ENCODE assay signal across 10 mouse cellular contexts in genomic region chr9:57942039-57942438, GRCm38 (mm10). TPM values are rescaled to one million over a fixed set of nuclear protein-coding genes. Genes with fewer than 3 reads are reported as not detected.
A peak's percentile ranks its signal among the peaks of the same experiment; 100 is the strongest.
DNase-seq lines count a peak whose midpoint lies in the region; ATAC-seq and TF ChIP-seq lines count a peak whose summit lies in the region.
"Had no signal": no experiment of that assay in that cellular context is flagged by ENCODE, and none has a peak within 500 bp of the region (broad histone marks: within the 10 kb centered on the region; RNA-seq: fewer than 3 reads in every experiment).

No protein-coding gene starts in this region.

- peak overlapping the region; percentile 79 for H3K4me3 ChIP-seq in heart, embryonic 16.5 days (ENCODE audit: low read length)
- 0 out of 2 replicates have a peak overlapping the region, but pooled peaks have one; percentile 1 for H3K4me3 ChIP-seq in stomach, embryonic 15.5 days (replicated peaks)
- no peak overlapping the region for H3K4me3 ChIP-seq in stomach, postnatal 0 days (ENCODE audit: low read depth, low read length)
- H3K4me3 ChIP-seq in hindbrain, embryonic 10.5 days, result peak overlapping the region; percentile 83; the same call in 1 of the 2 replicates
- peak overlapping the region; percentile 28 for H3K4me3 ChIP-seq in olfactory bulb, adult 2 months (ENCODE audit: insufficient read depth, low read depth, low read length)

- no peak overlapping the region for H3K27ac ChIP-seq in heart, embryonic 16.5 days (ENCODE audit: low read length)
- no peak overlapping the region for H3K27ac ChIP-seq in stomach, embryonic 15.5 days
- H3K27ac ChIP-seq in stomach, postnatal 0 days (replicated peaks), result no peak overlapping the region
- H3K27ac ChIP-seq in hindbrain, embryonic 10.5 days, result no peak overlapping the region
- H3K27ac ChIP-seq in olfactory bulb, adult 2 months (ENCODE audit: insufficient read depth, low read depth, low read length), result peak overlapping the region; percentile 18; the same call in 1 of the 2 replicates

- peak overlapping the region; percentile 99 for H3K4me2 ChIP-seq in heart, embryonic 16.5 days (ENCODE audit: low read depth, low read length)
- H3K4me2 ChIP-seq in stomach, embryonic 15.5 days, result peak overlapping the region; percentile 100; the same call in 1 of the 2 replicates
- no peak overlapping the region for H3K4me2 ChIP-seq in stomach, postnatal 0 days (replicated peaks; ENCODE audit: low read depth)

- no peak for TF ChIP-seq EP300 in stomach, postnatal 0 days (optimal IDR thresholded peaks at IDR 0.05)

- peaks cover 13% of the 10 kb centered on the region for H3K4me1 ChIP-seq in heart, embryonic 16.5 days (ENCODE audit: control insufficient read depth, insufficient read depth, low read length)
- H3K4me1 ChIP-seq in stomach, embryonic 15.5 days, result peaks cover 18% of the 10 kb centered on the region
- no peaks in the 10 kb centered on the region; the same call in 1 of the 2 replicates for H3K4me1 ChIP-seq in stomach, postnatal 0 days (replicated peaks; ENCODE audit: control insufficient read depth, insufficient read depth)
- H3K4me1 ChIP-seq in hindbrain, embryonic 10.5 days (replicated peaks), result peaks cover 52% of the 10 kb centered on the region
- H3K4me1 ChIP-seq in olfactory bulb, adult 2 months (ENCODE audit: control insufficient read depth, insufficient read depth, low read length), result peaks cover 32% of the 10 kb centered on the region

- peaks cover 40% of the 10 kb centered on the region for H3K27me3 ChIP-seq in heart, embryonic 16.5 days (ENCODE audit: control insufficient read depth, insufficient read depth, low read length)
- peaks cover 51% of the 10 kb centered on the region for H3K27me3 ChIP-seq in stomach, embryonic 15.5 days (replicated peaks)
- H3K27me3 ChIP-seq in stomach, postnatal 0 days (ENCODE audit: control insufficient read depth, insufficient read depth, low read length), result peaks cover 6% of the 10 kb centered on the region; the same call in 1 of the 2 replicates
- peaks cover 99% of the 10 kb centered on the region for H3K27me3 ChIP-seq in hindbrain, embryonic 10.5 days (ENCODE audit: insufficient read depth, poor library complexity, severe bottlenecking)

- no peak for TF ChIP-seq POLR2A in olfactory bulb, adult 2 months (IDR thresholded peaks at IDR 0.05; ENCODE audit: insufficient read depth, low read depth, low read length)

- 52% methylated on average over 2 of the region's 2 CpGs for WGBS in heart, embryonic 16.5 days
- WGBS in stomach, embryonic 15.5 days, result 54% methylated on average over 2 of the region's 2 CpGs
- 56% methylated on average over 2 of the region's 2 CpGs for WGBS in stomach, postnatal 0 days
- 53% methylated on average over 2 of the region's 2 CpGs for WGBS in hindbrain, embryonic 10.5 days
- WGBS in olfactory bulb, adult 2 months, result 71% methylated on average over 2 of the region's 2 CpGs

- no peak overlapping the region for H3K9ac ChIP-seq in heart, embryonic 16.5 days (ENCODE audit: low read length)
- no peak overlapping the region for H3K9ac ChIP-seq in stomach, embryonic 15.5 days
- H3K9ac ChIP-seq in stomach, postnatal 0 days (ENCODE audit: low read length), result no peak overlapping the region

- no peak for TF ChIP-seq CTCF in stomach, postnatal 0 days (IDR thresholded peaks at IDR 0.05; ENCODE audit: low read depth)
- no peak for TF ChIP-seq CTCF in olfactory bulb, adult 2 months (IDR thresholded peaks at IDR 0.05; ENCODE audit: insufficient read depth, low read depth, low read length)

- no peaks in the 10 kb centered on the region for H3K9me3 ChIP-seq in heart, embryonic 16.5 days (replicated peaks; ENCODE audit: control insufficient read depth, low read length)
- no peaks in the 10 kb centered on the region for H3K9me3 ChIP-seq in stomach, embryonic 15.5 days
- no peaks in the 10 kb centered on the region for H3K9me3 ChIP-seq in stomach, postnatal 0 days (ENCODE audit: control insufficient read depth, low read length)
- no peaks in the 10 kb centered on the region for H3K9me3 ChIP-seq in hindbrain, embryonic 10.5 days

- no peaks in the 10 kb centered on the region for H3K36me3 ChIP-seq in heart, embryonic 16.5 days (ENCODE audit: control insufficient read depth, insufficient read depth)
- no peaks in the 10 kb centered on the region for H3K36me3 ChIP-seq in stomach, embryonic 15.5 days
- H3K36me3 ChIP-seq in stomach, postnatal 0 days (ENCODE audit: control insufficient read depth, insufficient read depth, low read length), result no peaks in the 10 kb centered on the region
- no peaks in the 10 kb centered on the region for H3K36me3 ChIP-seq in hindbrain, embryonic 10.5 days

- no peak for DNase-seq in heart, adult 8-10 months (ENCODE audit: low spot score)
- DNase-seq in stomach, postnatal 0 days (ENCODE audit: low spot score), result no peak
- no peak for DNase-seq in hindbrain, embryonic 10.5 days (ENCODE audit: low spot score)
- DNase-seq in urinary bladder, postnatal 25 days (ENCODE audit: low spot score), result no peak
- DNase-seq: embryo, embryonic 11 days had no signal

- no peak for ATAC-seq in heart, embryonic 16.5 days (replicated peaks; ENCODE audit: extremely low read depth, insufficient read depth, low FRiP score)
- no peak for ATAC-seq in stomach, embryonic 15.5 days (ENCODE audit: insufficient read depth, low FRiP score, low read depth)
- no peak for ATAC-seq in stomach, postnatal 0 days (ENCODE audit: low FRiP score, low TSS enrichment)
- ATAC-seq in erythroblast, adult 5-6 weeks (replicated peaks; ENCODE audit: low FRiP score, poor library complexity, severe bottlenecking), result no peak
- ATAC-seq: activated CD4-positive, CD25-positive, alpha-beta regulatory T cell, adult 4 months had no signal

RNA-seq across cellular contexts. Expression of gene Sema7a, which starts 2.1 kb away (rescaled TPM):
- 0.60 and 1.4 TPM in 2 replicates for polyA plus RNA-seq in heart, embryonic 16.5 days (2015; fragmentation: Nextera tagmentation; extraction: Ambion mirVana)
- 10 to 100 TPM; 20.4 to 24.8 (median 24.5) TPM for total RNA-seq in heart, adult 8-10 months (2022)
- polyA plus RNA-seq in stomach, embryonic 15.5 days (2015; fragmentation: Nextera tagmentation; extraction: Ambion mirVana), result 0.57 and 0.71 TPM in 2 replicates
- polyA plus RNA-seq in stomach, postnatal 0 days (2015; fragmentation: Nextera tagmentation; extraction: Ambion mirVana), result 0.68 and 1.0 TPM in 2 replicates
- polyA plus RNA-seq in hindbrain, embryonic 10.5 days (2016; fragmentation: Nextera tagmentation; extraction: Ambion mirVana), result 0.71 and 1.6 TPM in 2 replicates
- polyA plus RNA-seq in olfactory bulb, adult 2 months (2012; ENCODE audit: insufficient read depth, insufficient read length, low replicate concordance, missing spikeins), result not detected in 2 replicates
- 0.84 TPM in 1 of 2 replicates, not detected in the other for total RNA-seq in erythroblast, adult 5-6 weeks (2015; ENCODE audit: low replicate concordance)
- 1.1 TPM in 1 of 2 replicates, not detected in the other for total RNA-seq in erythroblast, adult 5-6 weeks (2017; ENCODE audit: low replicate concordance)

RNA-seq across cellular contexts. Expression of gene Ubl7, which starts 31.3 kb away (rescaled TPM):
- polyA plus RNA-seq in heart, embryonic 16.5 days (2015; fragmentation: Nextera tagmentation; extraction: Ambion mirVana), result 110 and 113 TPM in 2 replicates
- 10 to 100 TPM; 72.5 to 82.8 (median 80.1) TPM for total RNA-seq in heart, adult 8-10 months (2022)
- polyA plus RNA-seq in stomach, embryonic 15.5 days (2015; fragmentation: Nextera tagmentation; extraction: Ambion mirVana), result 85.4 and 92.0 TPM in 2 replicates
- polyA plus RNA-seq in stomach, postnatal 0 days (2015; fragmentation: Nextera tagmentation; extraction: Ambion mirVana), result 93.1 and 94.6 TPM in 2 replicates
- polyA plus RNA-seq in hindbrain, embryonic 10.5 days (2016; fragmentation: Nextera tagmentation; extraction: Ambion mirVana), result 118 and 143 TPM in 2 replicates
- polyA plus RNA-seq in olfactory bulb, adult 2 months (2012; ENCODE audit: insufficient read depth, insufficient read length, low replicate concordance, missing spikeins), result not detected in 2 replicates
- 57.6 and 61.0 TPM in 2 replicates for total RNA-seq in erythroblast, adult 5-6 weeks (2015; ENCODE audit: low replicate concordance)
- total RNA-seq in erythroblast, adult 5-6 weeks (2017; ENCODE audit: low replicate concordance), result 37.5 and 42.4 TPM in 2 replicates

Comparison
In these comparisons a context has a peak if more than half of its experiments do, and no peak if none do; other contexts are left out.
1. RNA of gene Sema7a, which starts 2.1 kb away (polyA plus RNA-seq): not detected in olfactory bulb, adult 2 months; 0.71 to 1.6 TPM in hindbrain, embryonic 10.5 days, 0.68 to 1.0 TPM in stomach, postnatal 0 days, 0.60 to 1.4 TPM in heart, embryonic 16.5 days and 0.57 to 0.71 TPM in stomach, embryonic 15.5 days; every median in the first group is over 10 times any median in the second.